Mouse (Mus musculus) bone marrow macrophage, adult 2 months (primary cell): ENCODE measurements around the gene Dnajc21.

Source experiments
- CTCF ChIP-seq: IDR thresholded peaks from 2 replicates; pipeline ENCODE4 v1.5.1; 2012; ENCODE audit warnings: low read depth, mild to moderate bottlenecking, low read length, moderate library complexity
- POLR2A ChIP-seq: IDR thresholded peaks from 2 replicates; pipeline ENCODE4 v1.6.1; 2012; ENCODE audit warnings: mild to moderate bottlenecking, low read depth, low read length, borderline replicate concordance

DNA sequence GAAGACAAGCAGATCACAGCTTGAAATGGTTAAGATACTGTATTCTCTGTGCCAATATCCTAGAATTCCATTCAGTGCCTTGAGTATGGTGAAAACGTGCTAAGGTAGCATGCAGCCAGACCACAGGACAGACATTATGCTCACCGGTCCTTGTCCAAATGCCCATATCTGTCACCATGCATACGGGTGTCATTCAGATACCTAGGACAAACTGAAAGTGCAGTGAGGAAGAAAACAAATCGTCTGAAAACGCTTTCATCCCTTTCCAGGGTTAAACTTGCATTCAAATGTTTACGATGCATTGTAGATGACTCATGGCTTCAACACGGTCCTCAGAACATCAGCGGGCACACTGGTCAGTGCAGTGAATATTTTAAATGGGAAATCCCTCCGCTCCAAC lies 28.8 kb downstream of the Dnajc21 start:
- TF ChIP-seq POLR2A (no peak), CTCF (no peak)
